In the genomic region with DNA sequence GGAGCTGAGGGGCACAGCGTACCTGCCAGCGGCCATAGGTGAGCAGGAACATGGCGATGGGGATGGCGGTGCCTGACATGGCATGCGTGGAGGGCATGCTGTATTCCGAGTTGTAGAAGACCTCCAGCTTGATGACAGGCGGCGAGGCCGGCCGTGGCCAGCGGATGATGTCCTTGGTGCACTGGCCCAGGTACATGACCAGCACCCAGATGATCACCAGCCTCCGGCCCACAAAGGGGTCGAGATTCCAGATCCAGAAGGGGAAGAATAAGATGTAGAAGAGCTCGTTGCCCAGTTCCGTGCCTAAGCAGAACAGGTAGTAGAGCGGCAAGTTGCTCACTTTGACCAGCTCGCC, we compare ENCODE assay signal across 8 mouse cellular contexts. TPM values are rescaled to one million over a fixed set of nuclear protein-coding genes. Genes with fewer than 3 reads are reported as not detected.
A peak's percentile ranks its signal among the peaks of the same experiment; 100 is the strongest.
DNase-seq lines count a peak whose midpoint lies in the region; ATAC-seq and TF ChIP-seq lines count a peak whose summit lies in the region.

No protein-coding gene starts in this region.

- H3K27me3 ChIP-seq in hindbrain, embryonic 16.5 days (replicated peaks; ENCODE audit: control insufficient read depth, insufficient read depth, low read length) = no peaks in the 10 kb centered on the region
- no peaks in the 10 kb centered on the region for H3K27me3 ChIP-seq in liver, postnatal 0 days (ENCODE audit: insufficient read depth, low read length)
- H3K27me3 ChIP-seq in neural tube, embryonic 15.5 days (replicated peaks) = peaks cover 12% of the 10 kb centered on the region; the same call in 1 of the 2 replicates

- WGBS in hindbrain, embryonic 16.5 days = under 1% methylated on average over 17 of the region's 17 CpGs
- WGBS in liver, postnatal 0 days (ENCODE audit: insufficient replicate concordance) = 0% methylated on average over 16 of the region's 17 CpGs
- 2% methylated on average over 17 of the region's 17 CpGs for WGBS in neural tube, embryonic 15.5 days

- intact Hi-C loops in left cerebral cortex, adult 2 months (cut with DNase I) = loop anchor here (1.0 to 5.0 kb wide), 2 partner anchors 66 to 138 kb away; partner anchors contain the start of genes Ppp2r5e and Wdr89

- no peak for TF ChIP-seq CTCF in left cerebral cortex, adult 2 months (IDR thresholded peaks at IDR 0.05)
- no peak for TF ChIP-seq CTCF in liver, postnatal 0 days (IDR thresholded peaks at IDR 0.05; ENCODE audit: low read depth)

- TF ChIP-seq EP300 in liver, postnatal 0 days (IDR thresholded peaks at IDR 0.05; ENCODE audit: low read depth) = no peak

- H3K36me3 ChIP-seq in hindbrain, embryonic 16.5 days (ENCODE audit: control insufficient read depth, insufficient read depth, low read length) = no peaks in the 10 kb centered on the region
- no peaks in the 10 kb centered on the region for H3K36me3 ChIP-seq in liver, postnatal 0 days (replicated peaks; ENCODE audit: insufficient read depth, low read length)
- H3K36me3 ChIP-seq in neural tube, embryonic 15.5 days = no peaks in the 10 kb centered on the region

- H3K9ac ChIP-seq in hindbrain, embryonic 16.5 days (ENCODE audit: low read depth, low read length) = peak overlapping the region; percentile 87
- peak overlapping the region; percentile 78 for H3K9ac ChIP-seq in liver, postnatal 0 days (replicated peaks)
- peak overlapping the region; percentile 94 for H3K9ac ChIP-seq in neural tube, embryonic 15.5 days (replicated peaks)

- peak in 1 of 2 experiments; percentile 20 for DNase-seq in left cerebral cortex, adult 2 months (ENCODE audit: extremely low spot score in 1 of 2, low spot score in 2 of 2)
- no peak for DNase-seq in left cerebral cortex, adult 11 months (ENCODE audit: low spot score)
- DNase-seq in T-cell, adult 2 months (ENCODE audit: low spot score) = peak; percentile 23
- DNase-seq in liver, postnatal 0 days = no peak
- DNase-seq in layer of hippocampus, adult 9-11 months = no peak

- peaks cover 12% of the 10 kb centered on the region for H3K4me1 ChIP-seq in hindbrain, embryonic 16.5 days (ENCODE audit: control insufficient read depth, insufficient read depth, low read depth, low read length)
- peaks cover 21% of the 10 kb centered on the region for H3K4me1 ChIP-seq in liver, postnatal 0 days (ENCODE audit: insufficient read depth)
- H3K4me1 ChIP-seq in neural tube, embryonic 15.5 days = peaks cover 31% of the 10 kb centered on the region

- no peaks in the 10 kb centered on the region for H3K9me3 ChIP-seq in hindbrain, embryonic 16.5 days (ENCODE audit: control insufficient read depth, low read length)
- no peaks in the 10 kb centered on the region for H3K9me3 ChIP-seq in liver, postnatal 0 days (ENCODE audit: low read length)
- H3K9me3 ChIP-seq in neural tube, embryonic 15.5 days (replicated peaks) = no peaks in the 10 kb centered on the region

- ATAC-seq in erythroblast, adult 5-6 weeks (replicated peaks; ENCODE audit: low FRiP score, poor library complexity, severe bottlenecking) = peak; percentile 52
- peak; percentile 21 for ATAC-seq in hindbrain, embryonic 16.5 days
- ATAC-seq in liver, postnatal 0 days = peak; percentile 18
- peak; percentile 51 for ATAC-seq in neural tube, embryonic 15.5 days (ENCODE audit: low FRiP score)

- peak overlapping the region; percentile 90 for H3K4me3 ChIP-seq in left cerebral cortex, adult 2 months
- H3K4me3 ChIP-seq in hindbrain, embryonic 16.5 days (ENCODE audit: low read length) = peak overlapping the region; percentile 59
- peak overlapping the region; percentile 70 for H3K4me3 ChIP-seq in liver, postnatal 0 days (ENCODE audit: low read depth, low read length)
- H3K4me3 ChIP-seq in neural tube, embryonic 15.5 days (replicated peaks) = peak overlapping the region; percentile 80

- H3K27ac ChIP-seq in left cerebral cortex, adult 2 months = peak overlapping the region; percentile 91
- peak overlapping the region; percentile 79 for H3K27ac ChIP-seq in hindbrain, embryonic 16.5 days (ENCODE audit: low read depth, low read length)
- H3K27ac ChIP-seq in liver, postnatal 0 days (ENCODE audit: low read depth) = peak overlapping the region; percentile 85
- peak overlapping the region; percentile 89 for H3K27ac ChIP-seq in neural tube, embryonic 15.5 days (replicated peaks)

- H3K4me2 ChIP-seq in hindbrain, embryonic 16.5 days (ENCODE audit: low read length) = peak overlapping the region; percentile 91
- peak overlapping the region; percentile 89 for H3K4me2 ChIP-seq in liver, postnatal 0 days (ENCODE audit: low read depth, low read length)
- peak overlapping the region; percentile 97 for H3K4me2 ChIP-seq in neural tube, embryonic 15.5 days

RNA-seq across cellular contexts. Expression of gene Sgpp1, which starts 0.7 kb away (rescaled TPM):
- total RNA-seq in left cerebral cortex, adult 2 months (2021) = 10 to 100 TPM; 27.5 to 29.4 TPM
- total RNA-seq in erythroblast, adult 5-6 weeks (2015; ENCODE audit: low replicate concordance) = 44.0 and 44.1 TPM in 2 replicates
- total RNA-seq in erythroblast, adult 5-6 weeks (2017; ENCODE audit: low replicate concordance) = 26.3 and 31.6 TPM in 2 replicates
- 12.2 and 12.4 TPM in 2 replicates for polyA plus RNA-seq in hindbrain, embryonic 16.5 days (2015; fragmentation: Nextera tagmentation; extraction: Ambion mirVana)
- 13.8 and 17.4 TPM in 2 replicates for polyA plus RNA-seq in liver, postnatal 0 days (2015; fragmentation: Nextera tagmentation; extraction: Ambion mirVana)
- 11.6 and 13.8 TPM in 2 replicates for polyA plus RNA-seq in neural tube, embryonic 15.5 days (2015; fragmentation: Nextera tagmentation; extraction: Ambion mirVana)
